Mouse (Mus musculus): ENCODE measurements around the gene Scamp1. TPM values are rescaled to one million over a fixed set of nuclear protein-coding genes. Genes with fewer than 3 reads are reported as not detected.
"Not testable (repeated sequence)": the region's sequence is repeated elsewhere in the genome, so short reads cannot be mapped to it uniquely, and the experiment has no call there.

The Scamp1 gene
- polyA plus RNA-seq (2012; rRNA removed) = 178 and 229 TPM in 2 replicates

- no peaks in the 10 kb centered on the region for H3K27me3 ChIP-seq (ENCODE audit: control insufficient read depth, insufficient read depth, low read length)
- H3K4me3 ChIP-seq (ENCODE audit: control insufficient read depth, low read depth, low read length) = peak within 1 kb of the TSS; percentile 99
- H3K36me3 ChIP-seq (ENCODE audit: control insufficient read depth, insufficient read depth, low read length) = no peaks in the 10 kb centered on the region
- TF ChIP-seq POLR2A (IDR thresholded peaks at IDR 0.05; ENCODE audit: control insufficient read depth, low read depth, low read length) (peak; percentile 39; the same call in 1 of the 2 replicates), CTCF (IDR thresholded peaks at IDR 0.05; ENCODE audit: control insufficient read depth, insufficient read depth, insufficient replicate concordance, low read depth, low read length) (no peak)
- H3K27ac ChIP-seq (ENCODE audit: control insufficient read depth, insufficient read depth, low read depth, low read length) = peak within 1 kb of the TSS; percentile 85
- peaks cover 6% of the 10 kb centered on the region for H3K4me1 ChIP-seq (ENCODE audit: control insufficient read depth, insufficient read depth, low read length)
Observed at GRCm38 (mm10) chr13:94285281-94285871, at the start of gene Scamp1. Gene Scamp1, minus strand, starts transcription at chr13:94285857.

DNA sequence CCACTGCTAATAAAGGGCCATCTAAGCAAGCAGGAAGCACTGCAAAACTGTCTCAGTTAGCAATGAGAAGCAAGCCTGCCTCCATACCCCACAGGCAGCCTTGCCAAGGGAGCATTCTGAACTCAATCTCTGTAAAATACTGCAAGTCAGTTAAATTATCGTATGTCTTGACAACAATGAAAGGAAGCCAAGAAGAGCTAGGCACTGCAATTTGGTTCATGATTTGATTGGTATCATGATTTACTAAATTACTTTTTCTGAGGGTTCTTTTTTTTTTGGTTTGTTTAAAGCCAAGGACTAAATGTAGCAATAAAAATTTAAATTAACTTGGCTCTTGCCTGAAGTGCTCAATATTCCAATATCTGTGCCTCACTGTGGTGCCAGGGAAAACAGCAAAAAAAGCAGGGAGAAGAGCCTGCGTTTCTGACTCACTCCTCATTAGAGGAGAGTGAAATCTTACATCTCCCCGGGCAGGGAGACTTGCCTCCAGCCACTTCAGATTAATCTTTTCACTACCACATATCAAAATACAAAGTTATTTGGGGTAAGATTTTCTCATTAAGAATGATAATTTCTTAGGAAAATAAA lies 44.8 kb upstream of the Scamp1 start:
- H3K36me3 ChIP-seq (ENCODE audit: control insufficient read depth, insufficient read depth, low read length) = no peaks in the 10 kb centered on the region
- no peaks in the 10 kb centered on the region for H3K27me3 ChIP-seq (ENCODE audit: control insufficient read depth, insufficient read depth, low read length)
- TF ChIP-seq CTCF (IDR thresholded peaks at IDR 0.05; ENCODE audit: control insufficient read depth, insufficient read depth, insufficient replicate concordance, low read depth, low read length) = no peak
- no peak for TF ChIP-seq POLR2A (IDR thresholded peaks at IDR 0.05; ENCODE audit: control insufficient read depth, low read depth, low read length)
- H3K4me1 ChIP-seq (ENCODE audit: control insufficient read depth, insufficient read depth, low read length) = no peaks in the 10 kb centered on the region; the same call in 1 of the 2 replicates
- no peak overlapping the region for H3K27ac ChIP-seq (ENCODE audit: control insufficient read depth, insufficient read depth, low read depth, low read length)
- no peak overlapping the region for H3K4me3 ChIP-seq (ENCODE audit: control insufficient read depth, low read depth, low read length)

DNA sequence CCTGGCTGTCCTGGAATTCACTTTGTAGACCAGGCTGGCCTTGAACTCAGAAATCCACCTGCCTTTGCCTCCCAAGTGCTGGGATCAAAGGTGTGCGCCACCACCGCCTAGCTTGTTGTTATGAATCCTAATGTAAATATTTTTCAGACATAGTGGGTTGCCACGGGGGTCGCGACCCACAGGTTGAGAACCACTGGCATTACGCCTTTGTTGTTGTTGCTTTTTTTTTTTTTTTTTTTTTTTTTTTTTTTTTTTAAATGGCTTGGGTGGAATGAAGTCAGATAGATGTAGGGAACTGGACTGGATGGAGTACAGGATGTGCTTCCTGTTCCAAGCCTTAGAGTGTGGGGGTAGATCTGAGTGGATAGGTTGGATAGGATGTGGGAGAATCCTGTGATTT lies 43.3 kb upstream of the Scamp1 start:
- not testable (repeated sequence) for H3K27me3 ChIP-seq (ENCODE audit: control insufficient read depth, insufficient read depth, low read length); H3K27ac ChIP-seq (ENCODE audit: control insufficient read depth, insufficient read depth, low read depth, low read length); H3K4me3 ChIP-seq (ENCODE audit: control insufficient read depth, low read depth, low read length); H3K36me3 ChIP-seq (ENCODE audit: control insufficient read depth, insufficient read depth, low read length); H3K4me1 ChIP-seq (ENCODE audit: control insufficient read depth, insufficient read depth, low read length)

GRCm38 (mm10) chr13:94328063-94328462 lies 42.4 kb upstream of the Scamp1 start:
- no peak overlapping the region for H3K27ac ChIP-seq (ENCODE audit: control insufficient read depth, insufficient read depth, low read depth, low read length)

GRCm38 (mm10) chr13:94322475-94322874 lies 36.8 kb upstream of the Scamp1 start:
- no peaks in the 10 kb centered on the region for H3K27me3 ChIP-seq (ENCODE audit: control insufficient read depth, insufficient read depth, low read length)

More at GRCm38 (mm10) chr13:94328063-94328462, 42.4 kb upstream of the Scamp1 start:
- Histone ChIP-seq H3K27me3 (ENCODE audit: control insufficient read depth, insufficient read depth, low read length) (no peaks in the 10 kb centered on the region), H3K4me3 (ENCODE audit: control insufficient read depth, low read depth, low read length) (no peak overlapping the region), H3K4me1 (ENCODE audit: control insufficient read depth, insufficient read depth, low read length) (no peaks in the 10 kb centered on the region; the same call in 1 of the 2 replicates), H3K36me3 (ENCODE audit: control insufficient read depth, insufficient read depth, low read length) (no peaks in the 10 kb centered on the region)
- TF ChIP-seq POLR2A (IDR thresholded peaks at IDR 0.05; ENCODE audit: control insufficient read depth, low read depth, low read length) (no peak), CTCF (IDR thresholded peaks at IDR 0.05; ENCODE audit: control insufficient read depth, insufficient read depth, insufficient replicate concordance, low read depth, low read length) (no peak)

GRCm38 (mm10) chr13:94321094-94321792 lies 35.6 kb upstream of the Scamp1 start:
- TF ChIP-seq CTCF (IDR thresholded peaks at IDR 0.05; ENCODE audit: control insufficient read depth, insufficient read depth, insufficient replicate concordance, low read depth, low read length) = no peak
- no peak for TF ChIP-seq POLR2A (IDR thresholded peaks at IDR 0.05; ENCODE audit: control insufficient read depth, low read depth, low read length)
- Histone ChIP-seq H3K4me3 (ENCODE audit: control insufficient read depth, low read depth, low read length) (no peak overlapping the region), H3K27ac (ENCODE audit: control insufficient read depth, insufficient read depth, low read depth, low read length) (no peak overlapping the region), H3K27me3 (ENCODE audit: control insufficient read depth, insufficient read depth, low read length) (no peaks in the 10 kb centered on the region), H3K4me1 (ENCODE audit: control insufficient read depth, insufficient read depth, low read length) (peaks cover 3% of the 10 kb centered on the region), H3K36me3 (ENCODE audit: control insufficient read depth, insufficient read depth, low read length) (no peaks in the 10 kb centered on the region)

More at GRCm38 (mm10) chr13:94322475-94322874, 36.8 kb upstream of the Scamp1 start:
- Histone ChIP-seq H3K36me3 (ENCODE audit: control insufficient read depth, insufficient read depth, low read length) (no peaks in the 10 kb centered on the region), H3K4me3 (ENCODE audit: control insufficient read depth, low read depth, low read length) (no peak overlapping the region), H3K4me1 (ENCODE audit: control insufficient read depth, insufficient read depth, low read length) (peaks cover 3% of the 10 kb centered on the region), H3K27ac (ENCODE audit: control insufficient read depth, insufficient read depth, low read depth, low read length) (no peak overlapping the region)
- TF ChIP-seq POLR2A (IDR thresholded peaks at IDR 0.05; ENCODE audit: control insufficient read depth, low read depth, low read length) = no peak

- Histone ChIP-seq H3K27me3 (ENCODE audit: control insufficient read depth, insufficient read depth, low read length) (no peaks in the 10 kb centered on the region), H3K4me3 (ENCODE audit: control insufficient read depth, low read depth, low read length) (no peak overlapping the region), H3K27ac (ENCODE audit: control insufficient read depth, insufficient read depth, low read depth, low read length) (no peak overlapping the region), H3K4me1 (ENCODE audit: control insufficient read depth, insufficient read depth, low read length) (peaks cover 3% of the 10 kb centered on the region), H3K36me3 (ENCODE audit: control insufficient read depth, insufficient read depth, low read length) (no peaks in the 10 kb centered on the region)
- TF ChIP-seq POLR2A (IDR thresholded peaks at IDR 0.05; ENCODE audit: control insufficient read depth, low read depth, low read length) (no peak), CTCF (IDR thresholded peaks at IDR 0.05; ENCODE audit: control insufficient read depth, insufficient read depth, insufficient replicate concordance, low read depth, low read length) (no peak)
Observed at GRCm38 (mm10) chr13:94316975-94317511, 31.4 kb upstream of the Scamp1 start.

DNA sequence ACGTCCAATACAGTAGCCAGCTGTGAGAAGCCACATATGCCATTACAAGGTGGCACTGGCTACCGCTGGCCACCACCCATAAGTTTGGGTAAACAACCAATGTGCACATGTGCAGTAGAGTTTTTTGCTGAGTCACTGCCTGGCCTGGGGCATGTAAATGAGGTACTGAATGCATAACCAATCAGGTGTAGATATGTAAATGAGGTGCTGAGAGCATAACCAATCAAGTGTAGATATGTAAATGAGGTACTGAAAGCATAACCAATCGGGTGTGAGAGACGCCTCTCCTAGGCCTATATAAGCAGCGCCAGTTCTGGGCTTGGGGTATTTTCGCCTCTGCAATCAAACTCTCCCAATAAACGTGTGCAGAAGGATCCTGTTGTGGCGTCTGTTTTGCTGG lies 27.2 kb upstream of the Scamp1 start:
- H3K27me3 ChIP-seq (ENCODE audit: control insufficient read depth, insufficient read depth, low read length); H3K4me3 ChIP-seq (ENCODE audit: control insufficient read depth, low read depth, low read length); H3K4me1 ChIP-seq (ENCODE audit: control insufficient read depth, insufficient read depth, low read length); H3K27ac ChIP-seq (ENCODE audit: control insufficient read depth, insufficient read depth, low read depth, low read length); H3K36me3 ChIP-seq (ENCODE audit: control insufficient read depth, insufficient read depth, low read length): not testable (repeated sequence)
